Mouse (Mus musculus) bone marrow macrophage, adult 2 months (primary cell): ENCODE measurements around the gene Uspl1.

Experiments
- CTCF ChIP-seq: IDR thresholded peaks from 2 replicates; pipeline ENCODE4 v1.5.1; 2012; ENCODE audit warnings: low read depth, mild to moderate bottlenecking, low read length, moderate library complexity
- POLR2A ChIP-seq: IDR thresholded peaks from 2 replicates; pipeline ENCODE4 v1.6.1; 2012; ENCODE audit warnings: mild to moderate bottlenecking, low read depth, low read length, borderline replicate concordance

DNA sequence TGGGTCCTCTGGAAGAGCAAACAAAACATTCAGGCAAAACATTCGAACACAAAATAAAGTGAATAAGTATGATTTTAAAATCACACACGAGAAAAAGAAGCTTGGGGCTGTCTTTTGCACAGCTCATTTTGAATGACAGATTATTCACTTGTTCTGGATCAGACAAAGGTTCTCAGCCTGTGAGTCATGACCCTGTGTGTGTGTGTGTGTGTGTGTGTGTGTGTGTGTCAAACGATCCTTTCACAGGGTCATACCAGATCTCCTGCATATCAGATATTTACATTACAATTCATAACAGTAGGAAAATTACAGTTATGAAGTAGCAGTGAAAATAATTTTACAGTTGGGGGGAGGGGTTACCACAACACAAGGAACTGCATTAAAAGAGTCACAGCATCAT, 68.2 kb downstream of the Uspl1 start:
- TF ChIP-seq CTCF (no peak), POLR2A (no peak)
